Mouse (Mus musculus) heart, embryonic 14.5 days (tissue): ENCODE data around the gene Upb1. TPM values are rescaled to one million over a fixed set of nuclear protein-coding genes. Genes with fewer than 3 reads are reported as not detected.

Experiments used
- ATAC-seq: fragments of 200-750 bp; cut with Nextera tagmentation; 2 replicates; pipeline ENCODE4 v1.8.0; 2017; ENCODE audit warnings: low read depth, moderate TSS enrichment; ENCODE audit not compliant: insufficient number of reproducible peaks, insufficient read depth, low FRiP score
- H3K27ac ChIP-seq, 2 experiments: fragments of 200-500 bp in 1 of 2; fragments of 300-500 bp in 1 of 2; sonication (generic) in 1 of 2; replicated peaks in 1 of 2; 2 replicates each; pipeline ENCODE4 v1.5.1; 2012 to 2014; ENCODE audit warnings: low read depth in 2 of 2, low read length in 2 of 2, control low read depth in 1 of 2, mild to moderate bottlenecking in 1 of 2, mixed read lengths in 1 of 2; ENCODE audit not compliant: control insufficient read depth in 1 of 2, insufficient read depth in 1 of 2
- H3K27me3 ChIP-seq: fragments of 300-500 bp; sonication (generic); 2 replicates; pipeline ENCODE4 v1.6.1; 2014; ENCODE audit warnings: mild to moderate bottlenecking, low read length, control low read depth; ENCODE audit not compliant: control insufficient read depth, insufficient read depth
- H3K36me3 ChIP-seq: fragments of 300-500 bp; sonication (generic); 2 replicates; pipeline ENCODE4 v1.6.1; 2014; ENCODE audit warnings: mild to moderate bottlenecking, control low read depth, low read length, mixed read lengths; ENCODE audit not compliant: control insufficient read depth, insufficient read depth
- H3K4me1 ChIP-seq, 2 experiments: fragments of 200-500 bp in 1 of 2; fragments of 300-500 bp in 1 of 2; sonication (generic) in 1 of 2; 2 replicates each; pipeline ENCODE4 v1.6.1; 2012 to 2014; ENCODE audit warnings: low read length in 2 of 2, control low read depth in 1 of 2, mixed read lengths in 1 of 2; ENCODE audit not compliant: control insufficient read depth in 2 of 2, insufficient read depth in 2 of 2
- H3K4me2 ChIP-seq: fragments of 300-500 bp; sonication (generic); 2 replicates; pipeline ENCODE4 v1.6.1; 2014; ENCODE audit warnings: mild to moderate bottlenecking, low read length
- H3K4me3 ChIP-seq, 2 experiments: fragments of 200-500 bp in 1 of 2; fragments of 300-500 bp in 1 of 2; sonication (generic) in 1 of 2; 2 replicates each; pipeline ENCODE4 v1.5.1; 2012 to 2014; ENCODE audit warnings: low read length in 2 of 2, mild to moderate bottlenecking in 2 of 2, control low read depth in 1 of 2, low read depth in 1 of 2, moderate library complexity in 1 of 2; ENCODE audit not compliant: control insufficient read depth in 1 of 2, insufficient read depth in 1 of 2
- H3K9ac ChIP-seq: fragments of 300-500 bp; sonication (generic); 2 replicates; pipeline ENCODE4 v1.6.1; 2014; ENCODE audit warnings: mild to moderate bottlenecking, low read length
- H3K9me3 ChIP-seq: fragments of 300-500 bp; sonication (generic); 2 replicates; pipeline ENCODE4 v1.6.1; 2016; ENCODE audit warnings: low read length, control low read depth; ENCODE audit not compliant: control insufficient read depth
- WGBS: fragments of 180-500 bp; shearing (Covaris S2); extraction: QIAGEN DNeasy Blood & Tissue Kit; methylation state at CpG from one replicate; pipeline ENCODE4 v1.1.7; 2014; 5-methylcytosine and 5-hydroxymethylcytosine counted together
- polyA plus RNA-seq: library from polyadenylated mRNA; unstranded; fragments of >200 nt; fragmentation: Nextera tagmentation; extraction: Ambion mirVana; gene quantifications from 2 replicates; pipeline ENCODE4 v1.2.1, GENCODE M21; 2014

Gene Upb1
- polyA plus RNA-seq, 1 experiment from 2014 or later = 0.65 TPM

DNA sequence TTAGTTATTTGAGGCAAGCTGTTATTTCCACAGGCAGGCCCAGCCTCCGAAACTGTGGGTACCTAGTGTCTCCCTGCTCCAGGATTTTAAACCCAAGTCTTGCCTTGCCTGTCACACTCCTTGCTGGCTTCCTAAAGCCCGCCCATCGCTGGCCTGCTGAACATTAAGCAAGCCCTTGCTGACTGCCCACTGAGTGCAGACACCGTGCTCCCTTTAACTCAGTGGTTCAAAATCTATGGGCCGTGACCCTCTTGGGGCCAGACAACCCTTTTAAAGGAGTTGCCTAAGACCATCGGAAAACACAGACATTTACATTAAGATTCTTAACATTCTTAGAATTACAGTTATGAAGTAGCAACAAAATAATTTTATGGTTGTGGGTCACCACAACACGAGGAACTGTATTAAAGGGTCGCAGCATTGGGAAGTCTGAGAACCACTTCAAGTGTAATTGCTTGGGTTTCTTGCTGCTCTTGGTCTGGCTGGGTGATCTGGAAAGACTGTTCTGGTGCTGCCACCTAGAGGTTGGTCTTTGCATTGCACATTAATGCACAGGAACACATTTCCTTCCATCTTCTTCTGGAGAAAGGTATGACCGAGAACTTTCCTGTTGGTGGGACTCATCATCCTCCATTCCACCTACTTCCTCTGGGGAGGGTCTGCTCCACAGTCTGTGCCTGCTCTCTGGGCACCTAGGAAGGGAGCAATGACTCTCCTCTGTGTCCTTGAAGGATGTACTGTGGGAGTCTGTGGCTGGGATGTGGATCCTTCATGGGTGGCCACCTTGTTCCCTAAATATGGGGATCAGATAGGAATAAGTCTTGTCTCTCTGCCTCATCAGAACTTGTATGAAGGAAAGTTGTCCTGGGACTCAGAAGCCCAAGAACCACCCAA is 85.4 kb downstream of the Upb1 start:
- Histone ChIP-seq H3K36me3 (no peaks in the 10 kb centered on the region), H3K9ac (no peak overlapping the region), H3K4me1 (peaks cover 0 to 5% of the 10 kb centered on the region in 2 experiments; a peak in 1 of 4 replicates), H3K4me3 (no peak overlapping the region), H3K27ac (no peak overlapping the region), H3K9me3 (no peaks in the 10 kb centered on the region), H3K27me3 (no peaks in the 10 kb centered on the region), H3K4me2 (no peak overlapping the region)
- ATAC-seq = no peak
- 49% methylated on average over 9 of the region's 9 CpGs for WGBS

- H3K9me3 ChIP-seq = no peaks in the 10 kb centered on the region
- no peaks in the 10 kb centered on the region for H3K27me3 ChIP-seq
- H3K27ac ChIP-seq = no peak overlapping the region
- 0 out of 4 replicates have a peak, but pooled peaks cover 0 to 3% of the 10 kb centered on the region in 2 experiments for H3K4me1 ChIP-seq
- H3K4me3 ChIP-seq = no peak overlapping the region
- H3K36me3 ChIP-seq = no peaks in the 10 kb centered on the region
- no peak overlapping the region for H3K4me2 ChIP-seq
- ATAC-seq = no peak
- 60% methylated on average over 3 of the region's 3 CpGs for WGBS
- no peak overlapping the region for H3K9ac ChIP-seq
These were observed 86.2 kb downstream of the Upb1 start for GRCm38 (mm10) chr10:75487131-75487530.

- ATAC-seq = no peak
- Histone ChIP-seq H3K27me3 (no peaks in the 10 kb centered on the region), H3K4me2 (no peak overlapping the region), H3K9ac (no peak overlapping the region), H3K4me3 (no peak overlapping the region), H3K4me1 (0 out of 4 replicates have a peak, but pooled peaks cover 0 to 3% of the 10 kb centered on the region in 2 experiments), H3K9me3 (no peaks in the 10 kb centered on the region), H3K27ac (no peak overlapping the region), H3K36me3 (no peaks in the 10 kb centered on the region)
- 12% methylated on average over 2 of the region's 2 CpGs for WGBS
These were observed 88.6 kb downstream of the Upb1 start for GRCm38 (mm10) chr10:75489522-75489921.

- no peaks in the 10 kb centered on the region for H3K36me3 ChIP-seq
- no peak overlapping the region for H3K4me2 ChIP-seq
- H3K27ac ChIP-seq = no peak overlapping the region
- peaks cover 6 to 7% of the 10 kb centered on the region in 2 experiments; a peak in 3 of 4 replicates for H3K4me1 ChIP-seq
- WGBS = 73% methylated on average over 2 of the region's 2 CpGs
- no peak overlapping the region for H3K4me3 ChIP-seq
- H3K9me3 ChIP-seq = no peaks in the 10 kb centered on the region
- H3K9ac ChIP-seq = no peak overlapping the region
- H3K27me3 ChIP-seq = no peaks in the 10 kb centered on the region
- no peak for ATAC-seq
These were observed 89.8 kb downstream of the Upb1 start for GRCm38 (mm10) chr10:75490731-75491130.

Other genes starting within 250 kb of the Upb1 start
- gene Specc1l, start 189.0 kb upstream of the Upb1 start, polyA plus RNA-seq = 16.1 and 16.7 TPM in 2 replicates
- 4.9 and 6.8 TPM in 2 replicates for gene Adora2a, start 84.2 kb upstream of the Upb1 start, polyA plus RNA-seq
- 90.6 and 92.9 TPM in 2 replicates for gene Snrpd3, start 116.4 kb downstream of the Upb1 start, polyA plus RNA-seq
- gene Gucd1, start 116.9 kb downstream of the Upb1 start, polyA plus RNA-seq = 32.8 and 39.7 TPM in 2 replicates
- gene Lrrc75b, start 159.2 kb downstream of the Upb1 start, polyA plus RNA-seq = 1.1 and 2.7 TPM in 2 replicates
- 0.69 and 1.4 TPM in 2 replicates for gene Ggt1, start 160.5 kb downstream of the Upb1 start, polyA plus RNA-seq
- 7.6 and 8.1 TPM in 2 replicates for gene Ggt5, start 188.2 kb downstream of the Upb1 start, polyA plus RNA-seq
- 11.7 and 13.3 TPM in 2 replicates for gene Susd2, start 242.9 kb downstream of the Upb1 start, polyA plus RNA-seq